Mouse (Mus musculus) embryonic facial prominence, embryonic 11.5 days (tissue): ENCODE measurements around the gene H2-Q2. TPM values are rescaled to one million over a fixed set of nuclear protein-coding genes. Genes with fewer than 3 reads are reported as not detected.
"Not testable (repeated sequence)": the region's sequence is repeated elsewhere in the genome, so short reads cannot be mapped to it uniquely, and the experiment has no call there.

Experiments used
- ATAC-seq: fragments of 200-750 bp; cut with Nextera tagmentation; replicated peaks from 2 replicates; pipeline ENCODE4 v1.8.0; 2017; ENCODE audit warnings: low read depth; ENCODE audit not compliant: insufficient number of reproducible peaks, low FRiP score, low TSS enrichment
- DNase-seq: peaks from one replicate; pipeline ENCODE4 v3.0.0-alpha.2; 2015; ENCODE audit warnings: low spot score
- H3K27ac ChIP-seq: fragments of 300-500 bp; sonication (generic); replicated peaks from 2 replicates; pipeline ENCODE4 v1.5.1; 2014; ENCODE audit warnings: mild to moderate bottlenecking, low read depth, low read length, control low read depth
- H3K27me3 ChIP-seq: fragments of 300-500 bp; sonication (generic); 2 replicates; pipeline ENCODE4 v1.6.1; 2014; ENCODE audit warnings: mild to moderate bottlenecking, low read length, moderate library complexity, mixed read lengths; ENCODE audit not compliant: control insufficient read depth, insufficient read depth
- H3K36me3 ChIP-seq: fragments of 300-500 bp; sonication (generic); replicated peaks from 2 replicates; pipeline ENCODE4 v1.6.1; 2014; ENCODE audit warnings: low read depth, mild to moderate bottlenecking, low read length, moderate library complexity, mixed read lengths; ENCODE audit not compliant: control insufficient read depth, insufficient read depth
- H3K4me1 ChIP-seq: fragments of 300-500 bp; sonication (generic); 2 replicates; pipeline ENCODE4 v1.6.1; 2014; ENCODE audit warnings: low read length, mixed read lengths; ENCODE audit not compliant: control insufficient read depth, insufficient read depth
- H3K4me2 ChIP-seq: fragments of 300-500 bp; sonication (generic); 2 replicates; pipeline ENCODE4 v1.6.1; 2014; ENCODE audit warnings: low read depth, mild to moderate bottlenecking, control low read depth, low read length, moderate library complexity
- H3K4me3 ChIP-seq: fragments of 300-500 bp; sonication (generic); 2 replicates; pipeline ENCODE4 v1.5.1; 2014; ENCODE audit warnings: low read depth, low read length, control low read depth
- H3K9ac ChIP-seq: fragments of 300-500 bp; sonication (generic); replicated peaks from 2 replicates; pipeline ENCODE4 v1.6.1; 2014; ENCODE audit warnings: mild to moderate bottlenecking, control low read depth, low read length
- H3K9me3 ChIP-seq: fragments of 300-500 bp; sonication (generic); replicated peaks from 2 replicates; pipeline ENCODE4 v1.6.1; 2016; ENCODE audit warnings: mild to moderate bottlenecking, low read length, inconsistent platforms, mixed read lengths; ENCODE audit not compliant: control insufficient read depth
- WGBS: fragments of 180-500 bp; shearing (Covaris S2); extraction: QIAGEN DNeasy Blood & Tissue Kit; methylation state at CpG from one replicate; pipeline ENCODE4 v1.1.7; 2014; 5-methylcytosine and 5-hydroxymethylcytosine counted together
- polyA plus RNA-seq: library from polyadenylated mRNA; unstranded; fragments of >200 nt; fragmentation: Nextera tagmentation; extraction: Ambion mirVana; gene quantifications from 2 replicates; pipeline ENCODE4 v1.2.1, GENCODE M21; 2014

Gene H2-Q2
- polyA plus RNA-seq, 1 experiment from 2014 or later: 0.69 TPM

GRCm38 (mm10) chr17:35392671-35393070 lies 50.6 kb downstream of the H2-Q2 start:
- WGBS: 59% methylated on average over 2 of the region's 2 CpGs
- not testable (repeated sequence) for H3K27ac ChIP-seq, H3K4me1 ChIP-seq, H3K27me3 ChIP-seq, DNase-seq, H3K4me3 ChIP-seq, H3K9ac ChIP-seq, H3K9me3 ChIP-seq, H3K4me2 ChIP-seq, ATAC-seq, H3K36me3 ChIP-seq

GRCm38 (mm10) chr17:35393864-35394800 lies 52.1 kb downstream of the H2-Q2 start:
- peak; percentile 90 for ATAC-seq
- not testable (repeated sequence) for DNase-seq
- 3% methylated on average over 43 of the region's 75 CpGs for WGBS

More at GRCm38 (mm10) chr17:35393864-35394800, 52.1 kb downstream of the H2-Q2 start:
- H3K36me3 ChIP-seq, H3K9ac ChIP-seq, H3K9me3 ChIP-seq, H3K4me1 ChIP-seq, H3K27me3 ChIP-seq, H3K27ac ChIP-seq: not testable (repeated sequence)
- Histone ChIP-seq H3K4me3 (peak overlapping the region; percentile 12; the same call in 1 of the 2 replicates), H3K4me2 (peak overlapping the region; percentile 43)

Other genes with a start within 250 kb of the H2-Q2 start
- gene Ly6g5c, start 234.0 kb upstream of the H2-Q2 start, polyA plus RNA-seq: not detected in 2 replicates
- gene Ly6g5b, start 226.8 kb upstream of the H2-Q2 start, polyA plus RNA-seq: 0.53 and 1.1 TPM in 2 replicates
- 24.6 and 26.4 TPM in 2 replicates for gene Gpank1, start 220.8 kb upstream of the H2-Q2 start, polyA plus RNA-seq
- 273 and 294 TPM in 2 replicates for gene Csnk2b, start 220.2 kb upstream of the H2-Q2 start, polyA plus RNA-seq
- gene D17H6S53E, start 215.9 kb upstream of the H2-Q2 start, polyA plus RNA-seq: 6.9 and 7.4 TPM in 2 replicates
- gene Apom, start 210.2 kb upstream of the H2-Q2 start, polyA plus RNA-seq: 0.49 and 0.64 TPM in 2 replicates
- gene Bag6, start 207.1 kb upstream of the H2-Q2 start, polyA plus RNA-seq: 87.8 and 101 TPM in 2 replicates
- 131 and 144 TPM in 2 replicates for gene Prrc2a, start 177.3 kb upstream of the H2-Q2 start, polyA plus RNA-seq
- 6.1 and 7.9 TPM in 2 replicates for gene Aif1, start 166.2 kb upstream of the H2-Q2 start, polyA plus RNA-seq
- gene Lst1, start 153.8 kb upstream of the H2-Q2 start, polyA plus RNA-seq: 3.8 and 6.1 TPM in 2 replicates
- gene Ltb, start 147.8 kb upstream of the H2-Q2 start, polyA plus RNA-seq: 0.32 and 0.48 TPM in 2 replicates
- gene Tnf, start 140.2 kb upstream of the H2-Q2 start, polyA plus RNA-seq: not detected in 2 replicates
- not detected in 2 replicates for gene Lta, start 136.9 kb upstream of the H2-Q2 start, polyA plus RNA-seq
- gene Gm16181, start 121.4 kb upstream of the H2-Q2 start, polyA plus RNA-seq: not detected in 2 replicates
- 6.2 and 7.9 TPM in 2 replicates for gene Atp6v1g2, start 108.6 kb upstream of the H2-Q2 start, polyA plus RNA-seq
- 3.1 and 4.0 TPM in 2 replicates for gene Nfkbil1, start 106.5 kb upstream of the H2-Q2 start, polyA plus RNA-seq
- gene Ddx39b, start 100.5 kb upstream of the H2-Q2 start, polyA plus RNA-seq: 664 and 669 TPM in 2 replicates
- gene H2-D1, start 79.5 kb upstream of the H2-Q2 start, polyA plus RNA-seq: 18.8 and 24.0 TPM in 2 replicates
- gene H2-Q1, start 21.8 kb upstream of the H2-Q2 start, polyA plus RNA-seq: 0.08 TPM in 1 of 2 replicates, not detected in the other
- 1.0 and 1.1 TPM in 2 replicates for gene H2-Q4, start 37.4 kb downstream of the H2-Q2 start, polyA plus RNA-seq
- gene H2-Q6, start 82.6 kb downstream of the H2-Q2 start, polyA plus RNA-seq: 0.74 and 1.0 TPM in 2 replicates
- 8.4 and 8.8 TPM in 2 replicates for gene H2-Q7, start 96.9 kb downstream of the H2-Q2 start, polyA plus RNA-seq
- gene H2-Q10, start 127.8 kb downstream of the H2-Q2 start, polyA plus RNA-seq: 0.18 TPM in 2 replicates
- gene Pou5f1, start 163.8 kb downstream of the H2-Q2 start, polyA plus RNA-seq: 0.15 TPM in 1 of 2 replicates, not detected in the other
- 59.0 and 62.2 TPM in 2 replicates for gene Tcf19, start 174.6 kb downstream of the H2-Q2 start, polyA plus RNA-seq
- gene Cchcr1, start 174.9 kb downstream of the H2-Q2 start, polyA plus RNA-seq: 11.4 and 11.8 TPM in 2 replicates
- 0.60 and 1.0 TPM in 2 replicates for gene Psors1c2, start 191.0 kb downstream of the H2-Q2 start, polyA plus RNA-seq
- gene Cdsn, start 209.9 kb downstream of the H2-Q2 start, polyA plus RNA-seq: not detected in 2 replicates
- not detected in 2 replicates for gene 2300002M23Rik, start 225.2 kb downstream of the H2-Q2 start, polyA plus RNA-seq